Mouse (Mus musculus): ENCODE measurements at regions not wholly inside any gene's neighbourhood (a gene's known extent, or its start where the extent isn't known, plus 50 kb on each side); places are given as distances from the start of the nearest gene placed in this dataset.

DNA sequence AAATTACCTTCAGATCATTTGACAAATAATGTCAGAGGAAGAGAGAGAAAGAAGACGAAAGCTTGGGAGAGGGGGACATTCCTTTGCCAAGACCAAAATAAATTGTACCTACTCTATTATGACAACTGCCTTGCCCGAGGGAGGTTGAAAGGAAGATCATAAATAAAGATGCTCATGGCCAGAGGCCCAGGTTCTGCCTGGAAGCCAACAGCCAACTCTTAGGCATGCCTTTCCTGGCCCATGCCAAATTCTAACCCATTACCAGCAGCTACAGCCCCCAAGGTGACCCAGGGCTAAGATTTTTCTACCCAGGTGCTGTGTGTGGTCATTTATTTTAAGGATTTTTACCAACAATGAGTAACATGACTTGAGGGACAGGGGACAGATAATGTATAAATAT lies 54.9 kb downstream of the Cbln1 start:
- H3K4me2 ChIP-seq (ENCODE audit: low read depth, low read length), result no peak overlapping the region
- ATAC-seq (replicated peaks; ENCODE audit: insufficient number of reproducible peaks, low FRiP score, low TSS enrichment, low read depth) (no peak), DNase-seq (ENCODE audit: low spot score) (no peak)
- no peak overlapping the region for H3K9ac ChIP-seq (replicated peaks; ENCODE audit: low read length)
- H3K9me3 ChIP-seq (replicated peaks; ENCODE audit: control insufficient read depth, low read length), result no peaks in the 10 kb centered on the region
- no peaks in the 10 kb centered on the region for H3K4me1 ChIP-seq (ENCODE audit: control insufficient read depth, insufficient read depth, low read length)
- no peaks in the 10 kb centered on the region for H3K36me3 ChIP-seq (replicated peaks; ENCODE audit: control insufficient read depth, insufficient read depth, low read depth, low read length)
- 83% methylated on average over 2 of the region's 2 CpGs for WGBS
- H3K27me3 ChIP-seq (ENCODE audit: control insufficient read depth, insufficient read depth, low read length), result no peaks in the 10 kb centered on the region
- H3K4me3 ChIP-seq (ENCODE audit: low read depth, low read length), result no peak overlapping the region
- no peak overlapping the region for H3K27ac ChIP-seq (replicated peaks; ENCODE audit: low read depth, low read length)

GRCm38 (mm10) chr8:87415051-87415630 lies 57.3 kb downstream of the Cbln1 start:
- Histone ChIP-seq H3K27me3 (ENCODE audit: control insufficient read depth, insufficient read depth, low read length) (no peaks in the 10 kb centered on the region), H3K4me1 (ENCODE audit: control insufficient read depth, insufficient read depth, low read length) (no peaks in the 10 kb centered on the region), H3K4me3 (ENCODE audit: low read depth, low read length) (no peak overlapping the region), H3K9ac (replicated peaks; ENCODE audit: low read length) (no peak overlapping the region), H3K4me2 (ENCODE audit: low read depth, low read length) (no peak overlapping the region), H3K9me3 (replicated peaks; ENCODE audit: control insufficient read depth, low read length) (no peaks in the 10 kb centered on the region), H3K27ac (replicated peaks; ENCODE audit: low read depth, low read length) (no peak overlapping the region), H3K36me3 (replicated peaks; ENCODE audit: control insufficient read depth, insufficient read depth, low read depth, low read length) (no peaks in the 10 kb centered on the region)
- ATAC-seq (replicated peaks; ENCODE audit: insufficient number of reproducible peaks, low FRiP score, low TSS enrichment, low read depth), result no peak
- no peak for DNase-seq (ENCODE audit: low spot score)
- WGBS, result 78% methylated on average over 3 of the region's 3 CpGs

- 59% methylated on average over 2 of the region's 2 CpGs for WGBS
- ATAC-seq (replicated peaks; ENCODE audit: insufficient number of reproducible peaks, low FRiP score, low TSS enrichment, low read depth), result no peak
- H3K36me3 ChIP-seq (replicated peaks; ENCODE audit: control insufficient read depth, insufficient read depth, low read depth, low read length), result no peaks in the 10 kb centered on the region
- H3K4me1 ChIP-seq (ENCODE audit: control insufficient read depth, insufficient read depth, low read length), result no peaks in the 10 kb centered on the region
- H3K4me2 ChIP-seq (ENCODE audit: low read depth, low read length), result no peak overlapping the region
- H3K27ac ChIP-seq (replicated peaks; ENCODE audit: low read depth, low read length), result no peak overlapping the region
- no peaks in the 10 kb centered on the region for H3K9me3 ChIP-seq (replicated peaks; ENCODE audit: control insufficient read depth, low read length)
- no peak overlapping the region for H3K4me3 ChIP-seq (ENCODE audit: low read depth, low read length)
- H3K9ac ChIP-seq (replicated peaks; ENCODE audit: low read length), result no peak overlapping the region
- H3K27me3 ChIP-seq (ENCODE audit: control insufficient read depth, insufficient read depth, low read length), result no peaks in the 10 kb centered on the region
- no peak for DNase-seq (ENCODE audit: low spot score)
These were observed 83.4 kb downstream of the Cbln1 start for GRCm38 (mm10) chr8:87389016-87389415.

DNA sequence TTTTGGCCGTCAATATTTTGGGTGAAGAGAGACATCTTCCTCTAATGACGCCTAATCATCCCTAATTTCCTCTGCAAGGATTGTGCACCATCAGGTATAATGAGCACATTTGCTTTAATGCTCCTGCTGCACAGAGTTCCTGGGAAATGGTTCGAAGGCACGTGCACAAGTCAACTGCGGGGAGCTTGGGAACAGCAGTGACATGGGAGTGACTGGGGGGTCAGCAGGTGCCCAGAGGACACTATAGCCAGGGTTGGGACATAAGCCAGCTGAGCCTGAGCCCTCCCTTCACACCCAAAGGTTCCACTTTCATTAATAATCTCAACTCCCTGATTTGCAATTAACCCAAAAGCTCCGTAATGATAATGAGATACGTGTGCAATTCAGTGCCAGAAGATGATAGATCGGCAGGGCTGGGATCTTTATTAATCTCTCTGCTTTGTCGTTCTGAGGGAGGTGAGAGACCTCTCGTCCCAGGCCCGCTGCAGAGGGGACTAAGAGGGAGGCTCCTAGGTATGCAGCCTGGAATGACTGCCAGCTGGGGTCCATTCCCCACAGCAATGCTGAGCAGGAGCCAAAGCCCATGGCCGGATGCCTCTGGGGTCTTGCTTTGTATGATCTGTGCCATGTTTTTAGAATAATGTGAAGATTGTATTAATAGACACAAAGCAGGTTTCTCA lies 88.7 kb downstream of the Cbln1 start:
- Histone ChIP-seq H3K4me2 (ENCODE audit: low read depth, low read length) (no peak overlapping the region), H3K27me3 (ENCODE audit: control insufficient read depth, insufficient read depth, low read length) (no peaks in the 10 kb centered on the region), H3K27ac (replicated peaks; ENCODE audit: low read depth, low read length) (no peak overlapping the region), H3K4me3 (ENCODE audit: low read depth, low read length) (no peak overlapping the region), H3K36me3 (replicated peaks; ENCODE audit: control insufficient read depth, insufficient read depth, low read depth, low read length) (no peaks in the 10 kb centered on the region), H3K9ac (replicated peaks; ENCODE audit: low read length) (no peak overlapping the region), H3K9me3 (replicated peaks; ENCODE audit: control insufficient read depth, low read length) (no peaks in the 10 kb centered on the region), H3K4me1 (ENCODE audit: control insufficient read depth, insufficient read depth, low read length) (no peaks in the 10 kb centered on the region)
- WGBS, result 68% methylated on average over 12 of the region's 12 CpGs
- ATAC-seq (replicated peaks; ENCODE audit: insufficient number of reproducible peaks, low FRiP score, low TSS enrichment, low read depth), result no peak
- no peak for DNase-seq (ENCODE audit: low spot score)

DNA sequence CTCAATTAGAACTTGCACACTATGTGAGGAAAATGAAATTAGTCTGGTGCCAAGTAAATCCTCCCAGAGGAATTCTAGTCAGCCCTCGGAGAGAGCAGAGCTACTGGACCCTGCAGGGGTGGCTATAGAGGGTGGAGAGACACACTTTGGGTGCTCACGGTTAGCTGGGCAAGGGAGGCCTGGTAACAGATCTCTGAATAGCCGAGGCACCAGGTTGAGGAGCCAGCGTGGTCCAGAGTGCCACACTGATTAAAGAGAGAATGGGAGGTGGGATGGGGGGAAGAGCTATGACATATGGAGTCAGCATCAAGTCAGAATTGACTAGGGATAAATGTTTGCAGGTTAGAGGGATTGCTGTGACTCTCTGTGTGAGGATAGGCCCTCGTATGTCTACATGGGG lies 90.1 kb downstream of the Cbln1 start:
- no peaks in the 10 kb centered on the region for H3K36me3 ChIP-seq (replicated peaks; ENCODE audit: control insufficient read depth, insufficient read depth, low read depth, low read length)
- H3K4me2 ChIP-seq (ENCODE audit: low read depth, low read length), result no peak overlapping the region
- no peak for ATAC-seq (replicated peaks; ENCODE audit: insufficient number of reproducible peaks, low FRiP score, low TSS enrichment, low read depth)
- DNase-seq (ENCODE audit: low spot score), result no peak
- no peak overlapping the region for H3K27ac ChIP-seq (replicated peaks; ENCODE audit: low read depth, low read length)
- H3K9me3 ChIP-seq (replicated peaks; ENCODE audit: control insufficient read depth, low read length), result no peaks in the 10 kb centered on the region
- 81% methylated on average over 5 of the region's 5 CpGs for WGBS
- no peak overlapping the region for H3K9ac ChIP-seq (replicated peaks; ENCODE audit: low read length)
- H3K4me3 ChIP-seq (ENCODE audit: low read depth, low read length), result no peak overlapping the region
- H3K4me1 ChIP-seq (ENCODE audit: control insufficient read depth, insufficient read depth, low read length), result no peaks in the 10 kb centered on the region
- no peaks in the 10 kb centered on the region for H3K27me3 ChIP-seq (ENCODE audit: control insufficient read depth, insufficient read depth, low read length)

DNA sequence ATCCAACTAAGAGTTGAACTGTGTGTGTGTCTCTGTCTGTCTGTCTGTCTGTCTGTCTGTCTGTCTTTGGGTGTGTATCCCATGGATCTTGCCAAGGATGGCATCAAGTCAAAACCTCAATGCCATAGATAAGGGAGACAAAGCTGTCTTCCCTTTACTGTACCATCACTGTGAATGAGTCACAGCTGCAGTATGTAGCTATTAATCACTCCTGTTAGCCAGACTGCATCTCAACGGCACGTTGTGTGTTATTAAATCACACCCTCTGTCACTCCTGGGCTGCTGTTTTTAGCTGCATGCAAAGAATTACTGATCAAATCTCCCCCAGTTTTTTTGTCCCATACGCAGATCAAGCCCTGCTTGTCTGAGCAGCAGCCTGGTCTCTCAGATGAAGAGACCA lies 91.6 kb downstream of the Cbln1 start:
- Histone ChIP-seq H3K4me3 (ENCODE audit: low read depth, low read length) (no peak overlapping the region), H3K27me3 (ENCODE audit: control insufficient read depth, insufficient read depth, low read length) (no peaks in the 10 kb centered on the region), H3K27ac (replicated peaks; ENCODE audit: low read depth, low read length) (no peak overlapping the region), H3K4me1 (ENCODE audit: control insufficient read depth, insufficient read depth, low read length) (no peaks in the 10 kb centered on the region), H3K9me3 (replicated peaks; ENCODE audit: control insufficient read depth, low read length) (no peaks in the 10 kb centered on the region), H3K4me2 (ENCODE audit: low read depth, low read length) (no peak overlapping the region), H3K9ac (replicated peaks; ENCODE audit: low read length) (no peak overlapping the region), H3K36me3 (replicated peaks; ENCODE audit: control insufficient read depth, insufficient read depth, low read depth, low read length) (no peaks in the 10 kb centered on the region)
- DNase-seq (ENCODE audit: low spot score) (no peak), ATAC-seq (replicated peaks; ENCODE audit: insufficient number of reproducible peaks, low FRiP score, low TSS enrichment, low read depth) (no peak)
- 78% methylated on average over 3 of the region's 3 CpGs for WGBS

DNA sequence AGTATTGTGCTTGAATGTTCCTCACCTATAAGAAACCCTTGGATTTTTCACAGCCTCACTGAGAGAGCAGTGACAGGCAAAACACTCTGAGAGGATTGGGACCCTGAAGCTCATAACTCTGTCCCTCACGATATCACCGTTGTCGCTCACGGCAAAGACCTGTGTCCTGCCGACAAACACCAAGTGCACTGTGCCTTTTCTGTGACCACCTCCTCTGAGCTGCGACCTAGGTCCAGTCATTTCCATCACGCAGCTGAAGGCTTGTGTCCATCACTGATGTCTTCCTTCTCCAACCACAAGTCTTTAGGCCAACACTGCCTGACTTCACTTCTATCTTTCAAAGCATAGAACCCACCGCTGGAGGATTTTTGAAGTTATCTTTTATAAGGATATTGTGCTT lies 93.1 kb downstream of the Cbln1 start:
- Histone ChIP-seq H3K36me3 (replicated peaks; ENCODE audit: control insufficient read depth, insufficient read depth, low read depth, low read length) (no peaks in the 10 kb centered on the region), H3K4me2 (ENCODE audit: low read depth, low read length) (no peak overlapping the region), H3K4me1 (ENCODE audit: control insufficient read depth, insufficient read depth, low read length) (no peaks in the 10 kb centered on the region), H3K27ac (replicated peaks; ENCODE audit: low read depth, low read length) (no peak overlapping the region), H3K9me3 (replicated peaks; ENCODE audit: control insufficient read depth, low read length) (no peaks in the 10 kb centered on the region), H3K9ac (replicated peaks; ENCODE audit: low read length) (no peak overlapping the region), H3K27me3 (ENCODE audit: control insufficient read depth, insufficient read depth, low read length) (no peaks in the 10 kb centered on the region), H3K4me3 (ENCODE audit: low read depth, low read length) (no peak overlapping the region)
- WGBS, result 91% methylated on average over 8 of the region's 8 CpGs
- DNase-seq (ENCODE audit: low spot score) (no peak), ATAC-seq (replicated peaks; ENCODE audit: insufficient number of reproducible peaks, low FRiP score, low TSS enrichment, low read depth) (no peak)

DNA sequence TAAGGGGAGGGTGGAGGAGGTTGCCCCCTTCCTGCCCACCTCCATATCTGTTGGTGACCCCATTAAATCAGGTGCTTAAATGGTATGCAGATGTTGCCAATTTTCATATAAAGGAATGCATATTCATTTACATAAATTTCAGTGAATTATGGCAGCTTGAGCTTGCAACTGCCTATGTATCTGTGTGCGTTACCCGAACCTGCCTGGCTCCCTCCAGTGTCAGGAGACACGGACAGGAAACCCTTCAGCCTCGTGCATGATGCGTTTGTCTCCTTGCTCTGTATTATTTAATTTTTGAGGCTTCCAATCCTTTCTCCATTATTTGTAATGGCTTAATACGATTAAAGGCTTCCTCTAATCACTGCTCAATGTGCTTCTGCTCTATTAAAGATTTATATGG lies 98.4 kb downstream of the Cbln1 start:
- WGBS, result 30% methylated on average over 6 of the region's 6 CpGs

More for the DNA sequence above, 98.4 kb downstream of the Cbln1 start:
- DNase-seq (ENCODE audit: low spot score) (peak; percentile 17), ATAC-seq (replicated peaks; ENCODE audit: insufficient number of reproducible peaks, low FRiP score, low TSS enrichment, low read depth) (no peak)
- Histone ChIP-seq H3K36me3 (replicated peaks; ENCODE audit: control insufficient read depth, insufficient read depth, low read depth, low read length) (no peaks in the 10 kb centered on the region), H3K9ac (replicated peaks; ENCODE audit: low read length) (no peak overlapping the region), H3K4me3 (ENCODE audit: low read depth, low read length) (no peak overlapping the region), H3K27me3 (ENCODE audit: control insufficient read depth, insufficient read depth, low read length) (no peaks in the 10 kb centered on the region), H3K4me2 (ENCODE audit: low read depth, low read length) (no peak overlapping the region), H3K4me1 (ENCODE audit: control insufficient read depth, insufficient read depth, low read length) (no peaks in the 10 kb centered on the region), H3K9me3 (replicated peaks; ENCODE audit: control insufficient read depth, low read length) (no peaks in the 10 kb centered on the region), H3K27ac (replicated peaks; ENCODE audit: low read depth, low read length) (no peak overlapping the region)
